Mouse (Mus musculus) forebrain, embryonic 13.5 days (tissue): ENCODE data around the gene Zbtb26. TPM values are rescaled to one million over a fixed set of nuclear protein-coding genes. Genes with fewer than 3 reads are reported as not detected.

Experiments used
- ATAC-seq: fragments of 200-750 bp; cut with Nextera tagmentation; 2 replicates; pipeline ENCODE4 v1.8.0; 2017
- H3K27ac ChIP-seq: fragments of 300-500 bp; sonication (generic); 2 replicates; pipeline ENCODE4 v1.5.1; 2015; ENCODE audit warnings: inconsistent platforms, mild to moderate bottlenecking, moderate library complexity
- H3K27me3 ChIP-seq: fragments of 300-500 bp; sonication (generic); 2 replicates; pipeline ENCODE4 v1.6.1; 2015; ENCODE audit warnings: mild to moderate bottlenecking, inconsistent platforms
- H3K36me3 ChIP-seq: fragments of 300-500 bp; sonication (generic); 2 replicates; pipeline ENCODE4 v1.6.1; 2015; ENCODE audit warnings: mild to moderate bottlenecking, inconsistent platforms; ENCODE audit not compliant: poor library complexity, severe bottlenecking
- H3K4me1 ChIP-seq: fragments of 300-500 bp; sonication (generic); 2 replicates; pipeline ENCODE4 v1.6.1; 2015; ENCODE audit warnings: inconsistent platforms
- H3K4me2 ChIP-seq: fragments of 300-500 bp; sonication (generic); 2 replicates; pipeline ENCODE4 v1.6.1; 2015; ENCODE audit warnings: inconsistent platforms, mild to moderate bottlenecking, moderate library complexity
- H3K4me3 ChIP-seq: fragments of 300-500 bp; sonication (generic); 2 replicates; pipeline ENCODE4 v1.5.1; 2015; ENCODE audit warnings: mild to moderate bottlenecking, inconsistent platforms
- H3K9ac ChIP-seq: fragments of 300-500 bp; sonication (generic); 2 replicates; pipeline ENCODE4 v1.6.1; 2015; ENCODE audit warnings: mild to moderate bottlenecking, inconsistent platforms
- H3K9me3 ChIP-seq: fragments of 300-500 bp; sonication (generic); replicated peaks from 2 replicates; pipeline ENCODE4 v1.6.1; 2016; ENCODE audit warnings: inconsistent platforms
- WGBS: fragments of 180-500 bp; shearing (Covaris S2); methylation state at CpG from one replicate; pipeline ENCODE4 v1.1.7; 2015; 5-methylcytosine and 5-hydroxymethylcytosine counted together
- polyA plus RNA-seq: library from polyadenylated mRNA; unstranded; fragments of >200 nt; fragmentation: Nextera tagmentation; extraction: Ambion mirVana; gene quantifications from 2 replicates; pipeline ENCODE4 v1.2.1, GENCODE M21; 2015

The Zbtb26 gene
- polyA plus RNA-seq, 1 experiment from 2014 or later = 9.3 TPM

DNA sequence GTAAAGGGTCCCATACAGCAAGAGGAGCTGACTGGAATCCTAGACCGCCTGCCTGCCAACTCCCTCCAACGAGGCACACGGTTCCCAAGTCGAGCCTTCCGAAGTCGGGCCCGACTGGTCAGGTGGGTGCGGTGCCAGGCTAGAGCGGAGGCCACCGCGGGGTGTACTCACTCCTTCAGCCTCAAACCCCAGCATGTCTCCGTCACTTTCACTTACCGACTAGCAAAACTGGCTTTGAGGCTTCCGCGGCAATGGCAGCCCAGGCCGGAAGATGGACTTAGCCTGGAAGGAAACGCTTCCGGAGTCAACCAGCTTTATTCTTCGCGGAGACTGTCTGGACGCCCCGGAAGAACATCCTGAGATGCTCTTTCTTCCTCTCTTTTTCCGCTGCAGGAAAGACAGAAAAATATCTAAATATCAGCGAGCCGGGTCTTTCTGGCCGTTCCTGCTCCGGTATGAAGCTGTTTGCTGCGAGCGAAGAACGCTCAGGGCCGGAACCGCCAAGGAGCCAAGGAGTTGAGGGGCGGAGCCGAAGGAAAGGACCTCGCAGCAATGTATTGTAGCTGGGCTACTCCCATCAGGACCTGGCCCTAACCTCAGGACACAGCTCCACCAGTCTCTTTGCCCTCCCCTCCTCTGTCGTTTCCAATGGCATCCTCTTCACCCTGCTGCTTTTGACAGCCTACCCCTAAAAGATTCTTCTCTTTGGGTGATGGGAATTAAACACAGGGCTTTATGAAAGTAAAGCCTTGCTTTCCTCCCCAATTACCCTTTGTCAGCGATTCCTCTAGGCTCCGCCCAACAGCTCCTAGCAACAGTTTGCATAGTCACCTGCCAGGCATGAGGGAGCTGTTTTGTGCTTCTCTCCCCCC, 12.1 kb downstream of the Zbtb26 start:
- Histone ChIP-seq H3K4me2 (peak overlapping the region; percentile 74), H3K27ac (peak overlapping the region; percentile 98), H3K4me3 (peak overlapping the region; percentile 90), H3K27me3 (no peaks in the 10 kb centered on the region), H3K9me3 (no peaks in the 10 kb centered on the region), H3K36me3 (peaks cover 20% of the 10 kb centered on the region), H3K9ac (peak overlapping the region; percentile 87), H3K4me1 (peaks cover 14% of the 10 kb centered on the region)
- peak; percentile 96 for ATAC-seq
- under 1% methylated on average over 38 of the region's 38 CpGs for WGBS

- Histone ChIP-seq H3K27ac (no peak overlapping the region), H3K4me3 (no peak overlapping the region)
Observed at GRCm38 (mm10) chr2:37423671-37424070, 19.3 kb downstream of the Zbtb26 start.

DNA sequence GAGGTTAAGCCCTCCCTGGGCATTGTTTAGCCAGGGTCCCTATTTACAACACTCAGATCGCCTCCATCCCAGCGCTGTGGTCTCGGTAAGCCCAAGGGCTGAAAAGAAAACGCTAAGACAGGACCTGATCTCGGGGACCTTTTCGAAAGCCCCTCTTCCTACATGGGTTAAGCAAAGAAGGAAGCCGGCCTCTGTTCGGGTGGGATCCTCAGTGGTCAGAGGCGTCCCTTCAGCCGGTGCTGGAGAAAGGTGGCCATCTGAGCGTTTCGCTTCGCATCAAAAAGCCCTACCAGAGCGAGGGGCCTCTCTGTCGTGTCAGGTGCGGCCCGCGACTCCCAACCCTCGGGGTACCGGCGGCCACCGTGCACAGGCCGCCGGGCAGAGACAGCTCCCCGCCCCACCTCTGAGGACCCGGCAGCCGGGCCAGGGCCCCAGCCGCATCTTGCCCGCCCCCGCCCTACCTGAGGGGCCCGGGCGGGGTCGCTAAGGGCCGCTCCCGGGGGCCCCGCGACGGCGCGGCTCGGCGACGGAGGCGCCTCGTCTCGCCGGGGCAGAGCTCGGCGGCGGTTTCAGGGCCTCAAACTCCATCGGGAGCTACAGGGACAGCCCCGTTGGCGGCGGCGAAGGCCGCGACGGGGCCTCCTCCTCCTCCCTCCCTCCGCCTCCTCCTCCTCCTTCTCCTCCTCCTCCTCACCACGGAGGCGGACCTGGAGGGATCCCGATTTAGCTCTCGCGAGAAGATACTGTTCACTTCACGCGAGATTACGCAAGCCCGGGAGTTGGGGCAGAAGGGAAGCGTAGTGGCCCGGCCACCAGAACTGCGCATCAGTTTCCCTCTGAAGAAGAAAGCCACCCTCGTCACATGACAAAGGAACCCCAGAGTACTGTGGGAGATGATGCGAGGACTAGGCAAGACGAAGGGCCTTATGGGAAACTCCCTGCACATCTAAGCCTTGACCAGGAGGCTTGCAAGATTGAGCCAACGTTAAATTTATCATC, 20.3 kb downstream of the Zbtb26 start, which contains the start of gene Rc3h2:
Gene Rc3h2 (minus strand): TSS at position 598 of the 999 bp plus-strand sequence.
- ATAC-seq = peak; percentile 98
- Histone ChIP-seq H3K4me1 (peaks cover 18% of the 10 kb centered on the region), H3K36me3 (peaks cover 6% of the 10 kb centered on the region), H3K27ac (peak within 1 kb of the TSS; percentile 98), H3K27me3 (no peaks in the 10 kb centered on the region), H3K9me3 (no peaks in the 10 kb centered on the region), H3K4me2 (peak within 1 kb of the TSS; percentile 75), H3K9ac (peak within 1 kb of the TSS; percentile 99), H3K4me3 (peak within 1 kb of the TSS; percentile 98)
- WGBS = under 1% methylated on average over 67 of the region's 75 CpGs

More at GRCm38 (mm10) chr2:37423671-37424070, 19.3 kb downstream of the Zbtb26 start:
- Histone ChIP-seq H3K9me3 (no peaks in the 10 kb centered on the region), H3K4me1 (peaks cover 18% of the 10 kb centered on the region), H3K36me3 (peaks cover 12% of the 10 kb centered on the region), H3K9ac (no peak overlapping the region), H3K27me3 (no peaks in the 10 kb centered on the region), H3K4me2 (no peak overlapping the region)
- no peak for ATAC-seq
- 57% methylated on average over 3 of the region's 3 CpGs for whole genome bisulfite sequencing

- Histone ChIP-seq H3K9me3 (no peaks in the 10 kb centered on the region), H3K27me3 (no peaks in the 10 kb centered on the region), H3K4me1 (peaks cover 18% of the 10 kb centered on the region), H3K4me2 (peak overlapping the region; percentile 75), H3K4me3 (peak overlapping the region; percentile 98), H3K27ac (peak overlapping the region; percentile 98), H3K36me3 (peaks cover 4% of the 10 kb centered on the region; the same call in 1 of the 2 replicates), H3K9ac (peak overlapping the region; percentile 99)
- 3% methylated on average over 3 of the region's 3 CpGs for WGBS
- ATAC-seq = no peak
Observed at GRCm38 (mm10) chr2:37421903-37422302, 21.0 kb downstream of the Zbtb26 start.

DNA sequence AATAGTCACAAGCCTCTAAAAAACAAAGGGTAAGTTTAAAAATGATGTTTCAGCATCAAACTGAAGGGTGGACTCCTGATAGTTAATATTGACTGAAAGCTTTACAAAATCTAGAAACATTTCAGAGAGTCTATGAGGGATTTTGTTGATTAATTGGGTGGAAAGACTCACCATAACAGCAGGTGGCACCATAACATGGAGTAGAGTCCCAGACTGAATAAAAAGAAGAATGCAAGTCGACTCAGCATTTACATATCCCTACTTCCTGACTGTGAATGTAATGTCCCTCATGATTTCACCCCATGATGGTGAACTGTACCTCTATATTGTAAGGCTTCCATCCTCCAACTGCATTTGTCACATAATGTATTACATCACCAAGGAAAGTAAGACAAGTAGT, 47.4 kb downstream of the Zbtb26 start:
- Histone ChIP-seq H3K4me1 (no peaks in the 10 kb centered on the region), H3K36me3 (peaks cover 55% of the 10 kb centered on the region)
- WGBS = 67% methylated on average over 1 of the region's 1 CpGs

GRCm38 (mm10) chr2:37382921-37383320, 60.0 kb downstream of the Zbtb26 start:
- ATAC-seq = no peak
- WGBS = 90% methylated on average over 9 of the region's 9 CpGs

More for the DNA sequence above, 47.4 kb downstream of the Zbtb26 start:
- no peak overlapping the region for H3K9ac ChIP-seq
- H3K9me3 ChIP-seq = no peaks in the 10 kb centered on the region
- H3K4me3 ChIP-seq = no peak overlapping the region
- no peak for ATAC-seq
- H3K4me2 ChIP-seq = no peak overlapping the region
- no peak overlapping the region for H3K27ac ChIP-seq
- no peaks in the 10 kb centered on the region for H3K27me3 ChIP-seq

More at GRCm38 (mm10) chr2:37382921-37383320, 60.0 kb downstream of the Zbtb26 start:
- Histone ChIP-seq H3K4me1 (no peaks in the 10 kb centered on the region), H3K4me2 (no peak overlapping the region), H3K36me3 (peaks cover 40% of the 10 kb centered on the region), H3K27ac (no peak overlapping the region), H3K9me3 (no peaks in the 10 kb centered on the region), H3K4me3 (no peak overlapping the region), H3K27me3 (no peaks in the 10 kb centered on the region), H3K9ac (no peak overlapping the region)

Other genes starting within 250 kb of the Zbtb26 start
- not detected in 2 replicates for gene Olfr366, start 231.6 kb downstream of the Zbtb26 start, polyA plus RNA-seq
- not detected in 2 replicates for gene Olfr368, start 116.6 kb downstream of the Zbtb26 start, polyA plus RNA-seq
- 74.2 and 77.9 TPM in 2 replicates for gene Pdcl, start 83.8 kb downstream of the Zbtb26 start, polyA plus RNA-seq
- 25.5 and 25.6 TPM in 2 replicates for gene Rc3h2, start 20.2 kb downstream of the Zbtb26 start, polyA plus RNA-seq
- 12.7 and 16.0 TPM in 2 replicates for gene Zbtb6, start within 50 bp of the Zbtb26 start, polyA plus RNA-seq
- 61.9 and 63.8 TPM in 2 replicates for gene Rabgap1, start 144 bp upstream of the Zbtb26 start, polyA plus RNA-seq
- 8.7 and 11.7 TPM in 2 replicates for gene Gpr21, start 73.2 kb upstream of the Zbtb26 start, polyA plus RNA-seq